Mouse (Mus musculus): ENCODE data around the gene Gm8356.
"Not testable (repeated sequence)": the region's sequence is repeated elsewhere in the genome, so short reads cannot be mapped to it uniquely, and the experiment has no call there.

DNA sequence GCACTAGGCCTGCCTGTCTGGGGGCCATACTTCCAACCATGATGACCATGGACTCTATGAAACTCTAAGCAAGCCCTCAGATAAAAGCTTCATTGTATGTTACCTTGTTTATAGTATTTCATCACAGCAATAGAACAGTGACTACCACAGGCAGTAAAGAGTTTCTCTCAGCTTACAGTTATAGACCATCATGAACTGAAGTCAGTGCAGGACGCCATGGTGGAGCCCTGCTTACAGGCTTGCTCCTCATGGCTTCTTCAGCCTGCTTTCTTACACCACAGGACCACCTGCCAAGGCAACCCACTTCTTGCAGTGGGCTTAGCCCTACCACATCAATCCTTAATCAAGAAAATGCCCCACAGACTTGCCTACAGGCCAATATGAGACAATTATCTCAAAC is 51.5 kb downstream of the Gm8356 start:
- not testable (repeated sequence) for TF ChIP-seq CTCF (IDR thresholded peaks at IDR 0.05; ENCODE audit: extremely low read depth, insufficient read depth, insufficient read length, insufficient replicate concordance); POLR2A (IDR thresholded peaks at IDR 0.05; ENCODE audit: low read depth, low read length)
